In genomic region chr7:110896453-110896852, GRCm38 (mm10) we compare ENCODE assay signal across 28 mouse cellular contexts. TPM values are rescaled to one million over a fixed set of nuclear protein-coding genes. Genes with fewer than 3 reads are reported as not detected.
"Had no signal": no experiment of that assay in that cellular context is flagged by ENCODE, and none has a peak within 500 bp of the region (broad histone marks: within the 10 kb centered on the region; RNA-seq: fewer than 3 reads in every experiment).

No protein-coding gene starts in this region.

- H3K4me3 ChIP-seq: embryonic facial prominence, embryonic 10.5 days; embryonic facial prominence, embryonic 12.5 days; embryonic facial prominence, embryonic 13.5 days; embryonic facial prominence, embryonic 15.5 days; erythroblast, embryonic 14.5 days; forebrain, embryonic 10.5 days; forebrain, embryonic 12.5 days; forebrain, embryonic 13.5 days; forebrain, embryonic 15.5 days; heart, adult 2 months had no signal

- H3K27ac ChIP-seq: embryonic facial prominence, embryonic 10.5 days; embryonic facial prominence, embryonic 12.5 days; embryonic facial prominence, embryonic 13.5 days; embryonic facial prominence, embryonic 15.5 days; forebrain, embryonic 10.5 days; forebrain, embryonic 12.5 days; forebrain, embryonic 13.5 days; forebrain, embryonic 15.5 days; heart, adult 2 months had no signal

- DNase-seq: cerebellum, adult 18-20 months; cerebellum, adult 2 months; cerebellum, adult 8-10 months; cerebellum, adult 9-10 months; cerebellum, adult 9-11 months; cerebellum, postnatal 10 days; cerebellum, postnatal 14 days; cerebellum, postnatal 25 days; cerebellum, postnatal 36 days; embryo, embryonic 11 days; forebrain, postnatal 0 days; gastrocnemius, postnatal 14 days; gastrocnemius, postnatal 25 days; gastrocnemius, postnatal 36 days; heart, adult 2 months had no signal

- H3K27me3 ChIP-seq: embryonic facial prominence, embryonic 12.5 days; embryonic facial prominence, embryonic 13.5 days; embryonic facial prominence, embryonic 15.5 days; forebrain, embryonic 12.5 days; forebrain, embryonic 13.5 days; forebrain, embryonic 15.5 days had no signal

- H3K4me1 ChIP-seq: embryonic facial prominence, embryonic 10.5 days; embryonic facial prominence, embryonic 12.5 days; embryonic facial prominence, embryonic 13.5 days; embryonic facial prominence, embryonic 15.5 days; forebrain, embryonic 10.5 days; forebrain, embryonic 12.5 days; forebrain, embryonic 13.5 days; forebrain, embryonic 15.5 days had no signal

- H3K9ac ChIP-seq: embryonic facial prominence, embryonic 12.5 days; embryonic facial prominence, embryonic 13.5 days; embryonic facial prominence, embryonic 15.5 days; forebrain, embryonic 12.5 days; forebrain, embryonic 13.5 days; forebrain, embryonic 15.5 days; forebrain, postnatal 0 days had no signal

- H3K9me3 ChIP-seq: embryonic facial prominence, embryonic 10.5 days; embryonic facial prominence, embryonic 12.5 days; embryonic facial prominence, embryonic 13.5 days; embryonic facial prominence, embryonic 15.5 days; forebrain, embryonic 10.5 days; forebrain, embryonic 12.5 days; forebrain, embryonic 13.5 days; forebrain, embryonic 15.5 days had no signal

- H3K4me2 ChIP-seq: embryonic facial prominence, embryonic 12.5 days; embryonic facial prominence, embryonic 13.5 days; embryonic facial prominence, embryonic 15.5 days; forebrain, embryonic 12.5 days; forebrain, embryonic 13.5 days; forebrain, embryonic 15.5 days had no signal

- ATAC-seq: forebrain, embryonic 13.5 days; forebrain, embryonic 14.5 days; forebrain, embryonic 15.5 days; forebrain, embryonic 16.5 days; forebrain, postnatal 0 days had no signal

- H3K36me3 ChIP-seq: embryonic facial prominence, embryonic 10.5 days; embryonic facial prominence, embryonic 12.5 days; embryonic facial prominence, embryonic 13.5 days; embryonic facial prominence, embryonic 15.5 days; forebrain, embryonic 10.5 days; forebrain, embryonic 12.5 days; forebrain, embryonic 15.5 days had no signal

RNA-seq across cellular contexts. Expression of gene Lyve1, which starts 33.4 kb away (rescaled TPM):
- total RNA-seq: common myeloid progenitor, adult 5-6 weeks; granulocyte monocyte progenitor cell, adult 5-6 weeks had no signal
